Mouse (Mus musculus): ENCODE measurements around the gene Pstpip1. TPM values are rescaled to one million over a fixed set of nuclear protein-coding genes. Genes with fewer than 3 reads are reported as not detected.
A peak's percentile ranks its signal among the peaks of the same experiment; 100 is the strongest.

Pstpip1 gene
- total RNA-seq, 2 experiments from 2014 or later: 3.6 to 4.9 TPM

DNA sequence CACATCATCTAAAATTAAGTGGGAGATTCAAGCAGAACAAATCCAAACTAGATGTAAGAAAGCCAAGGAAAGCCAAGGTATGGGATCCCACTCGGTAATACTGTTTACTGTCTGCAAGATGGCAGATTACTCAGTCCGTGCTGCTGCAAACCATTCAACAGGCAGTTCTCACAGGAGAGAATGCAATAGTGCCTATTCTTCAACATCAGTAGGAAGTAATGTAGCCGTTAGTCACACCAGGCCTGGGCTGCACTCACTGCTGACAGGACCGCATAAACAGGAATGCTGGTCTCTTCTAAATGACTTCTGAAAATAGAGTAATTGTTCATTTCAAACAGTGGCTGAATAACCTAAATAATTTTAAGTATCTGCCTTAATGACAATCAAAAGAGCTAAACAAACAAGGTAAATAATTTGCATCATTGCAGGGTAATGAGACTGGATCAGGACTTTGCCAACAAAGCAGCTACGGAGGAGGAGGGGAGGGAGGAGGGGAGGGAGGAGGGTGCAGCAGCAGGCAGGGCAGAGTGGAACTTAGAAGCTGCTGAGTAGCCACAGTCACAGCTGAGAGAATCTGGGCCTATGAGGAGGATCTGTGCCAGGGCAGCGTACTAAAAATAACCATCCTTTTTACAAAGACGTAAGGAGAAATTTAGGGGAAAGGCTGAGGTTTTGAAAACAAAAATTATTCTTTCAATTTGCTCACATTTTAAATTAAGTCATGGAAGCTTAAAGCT, 62.2 kb downstream of the Pstpip1 start:
- peak; percentile 57 for DNase-seq

DNA sequence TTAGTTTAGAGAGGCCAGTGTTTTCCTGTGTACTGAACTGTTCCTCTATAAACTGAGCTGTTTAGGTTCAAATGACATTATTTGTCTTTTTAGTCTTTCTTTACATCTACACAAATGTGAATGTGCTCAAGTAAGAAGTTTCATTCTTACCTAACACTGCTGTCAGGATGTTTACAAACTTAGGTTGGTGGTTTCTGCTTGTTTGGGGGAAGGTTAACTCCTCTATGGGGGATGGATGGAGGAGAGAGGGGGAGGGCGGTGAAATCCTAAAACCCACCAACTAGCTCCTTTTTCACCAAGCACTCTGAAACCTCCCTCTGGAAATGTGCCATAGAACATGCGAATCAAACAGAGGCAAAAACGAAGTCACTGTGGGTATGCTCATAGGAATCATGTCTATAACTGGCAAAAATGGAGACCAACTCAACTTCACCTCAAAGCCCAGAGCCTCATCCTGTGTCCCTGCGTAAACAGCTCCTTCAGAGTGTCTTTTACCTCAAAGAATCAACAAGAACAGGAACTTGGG, 62.8 kb downstream of the Pstpip1 start:
- no peak for DNase-seq

DNA sequence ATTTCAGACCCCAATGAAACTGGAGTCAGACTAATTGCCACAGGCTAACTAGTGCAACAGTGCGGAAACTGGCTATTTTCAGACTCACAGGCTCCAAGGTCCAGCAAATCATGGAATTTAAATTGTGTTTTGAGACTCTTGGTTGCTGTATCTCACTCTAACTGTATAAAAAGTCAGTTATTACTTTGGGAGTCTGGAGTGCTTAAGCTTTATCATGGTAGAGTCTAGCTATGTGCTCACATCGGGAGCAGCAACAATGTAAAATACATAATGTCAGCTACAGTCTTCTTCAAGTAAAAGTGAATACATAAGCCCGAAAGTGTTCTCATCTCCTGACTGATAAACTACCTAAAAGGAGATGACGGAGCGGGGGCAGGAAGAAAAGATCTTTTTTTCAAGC, 64.8 kb downstream of the Pstpip1 start:
- DNase-seq: no peak

DNA sequence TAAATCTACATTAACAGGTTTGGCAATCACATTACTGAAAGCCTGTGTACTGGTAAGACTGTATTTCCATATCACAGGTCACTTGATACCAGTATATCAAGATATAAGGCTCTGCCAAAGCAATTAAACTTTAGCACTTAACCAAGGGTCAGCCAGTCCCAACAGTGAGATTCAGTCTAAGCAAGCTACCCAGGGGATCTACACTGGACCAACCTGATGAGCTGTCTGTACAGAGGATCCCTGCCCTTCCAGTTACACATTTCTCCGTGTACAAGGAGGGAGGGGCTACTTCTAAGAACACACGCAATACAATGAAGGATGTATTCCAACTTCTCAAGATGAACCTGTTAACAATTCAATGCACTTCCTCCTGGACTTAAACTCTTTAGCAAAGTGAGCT, 68.3 kb downstream of the Pstpip1 start:
- no peak for DNase-seq

DNA sequence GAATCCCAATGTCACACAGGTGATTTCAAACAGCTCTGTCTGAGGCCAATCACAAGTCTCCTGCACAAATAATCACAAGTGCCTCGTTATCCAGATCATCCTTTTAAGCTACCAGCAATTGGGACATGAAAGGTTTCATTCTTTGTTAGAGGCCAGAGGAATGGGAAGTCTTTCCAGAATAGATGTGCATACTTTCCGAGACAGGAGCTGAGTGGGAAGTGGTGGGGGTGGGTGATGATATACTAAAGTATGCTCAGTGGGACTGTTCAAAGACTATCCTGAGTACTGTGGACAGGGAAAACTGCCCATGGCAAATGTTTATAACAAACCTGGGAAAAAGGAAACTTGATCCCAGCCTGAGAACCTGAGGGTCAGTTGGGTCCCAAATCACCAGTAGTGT, 69.7 kb downstream of the Pstpip1 start:
- DNase-seq: no peak

- peak; percentile 94 for DNase-seq
Measured at GRCm38 (mm10) chr9:56160341-56161141, 70.8 kb downstream of the Pstpip1 start.

- no peak for DNase-seq
Measured at GRCm38 (mm10) chr9:56165377-56165776, 75.6 kb downstream of the Pstpip1 start, which contains the start of gene Tspan3. Gene Tspan3 (minus strand): TSS chr9:56165477.

GRCm38 (mm10) chr9:56166161-56166560, 76.4 kb downstream of the Pstpip1 start:
- no peak for DNase-seq

DNA sequence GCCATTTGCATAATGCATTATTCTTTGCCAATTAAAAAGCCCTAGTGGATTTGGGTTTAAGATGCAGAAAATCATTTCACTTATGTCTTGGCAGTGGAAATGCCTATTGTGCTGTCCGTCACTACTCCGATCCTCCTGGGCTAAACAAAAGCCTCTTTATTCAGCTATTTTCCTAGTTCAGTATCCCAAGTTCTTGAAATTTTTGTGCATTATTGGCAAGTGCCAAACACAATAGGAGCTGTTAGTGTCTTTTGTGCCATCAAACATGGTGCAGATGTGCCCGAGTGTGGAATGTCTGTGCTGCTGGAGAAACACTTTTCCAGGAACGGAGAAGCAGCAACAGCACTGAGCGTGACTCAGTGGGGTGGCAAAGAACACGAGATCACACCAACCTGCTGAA, 77.9 kb downstream of the Pstpip1 start:
- no peak for DNase-seq

DNA sequence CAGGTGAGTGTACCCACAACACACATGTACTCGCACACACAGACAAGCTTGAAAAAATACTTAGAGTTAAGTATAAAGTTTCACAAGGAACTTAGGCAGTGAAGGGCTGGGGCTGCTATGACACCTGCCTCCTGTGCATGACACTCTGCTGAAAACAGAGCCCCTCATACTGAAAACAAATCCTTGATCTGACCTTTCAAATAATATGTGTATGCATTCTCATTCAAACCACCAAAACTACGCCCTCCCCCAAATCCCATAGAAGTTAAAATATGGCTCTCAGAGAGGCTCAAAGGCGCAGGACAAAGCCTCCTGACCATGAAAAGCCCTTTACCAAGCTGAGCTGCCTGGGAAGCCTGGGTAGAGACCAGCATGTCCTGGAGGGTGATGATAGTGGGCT, 85.6 kb downstream of the Pstpip1 start:
- no peak for DNase-seq

DNA sequence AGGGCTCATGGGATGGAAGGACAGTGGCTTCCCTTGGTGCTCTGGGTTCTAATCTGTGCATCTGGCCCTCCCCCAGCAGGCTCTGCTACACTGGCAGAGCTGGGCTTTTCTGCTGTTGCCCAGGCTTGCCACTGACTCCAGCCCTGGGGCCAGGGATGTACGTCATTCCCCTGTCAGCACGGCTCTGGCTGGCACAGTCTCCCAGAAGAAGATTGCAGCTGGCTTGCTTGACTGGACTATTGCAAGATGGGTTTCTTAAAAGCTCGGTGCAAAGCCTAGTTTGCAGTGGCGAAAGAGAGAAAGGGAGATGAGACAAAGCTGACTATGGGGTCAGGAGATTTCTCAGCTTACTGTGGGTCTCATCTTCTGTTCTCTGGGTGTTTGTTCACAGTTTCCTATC, 87.6 kb downstream of the Pstpip1 start:
- DNase-seq: peak; percentile 42

Other genes starting within 250 kb of the Pstpip1 start
- 10 to 100 TPM; 11.2 to 15.0 TPM for gene Scaper, start 151.8 kb upstream of the Pstpip1 start, total RNA-seq (2021)
- gene 4930563M21Rik, start 79.4 kb upstream of the Pstpip1 start, total RNA-seq (2021): not detected
- gene Rcn2, start 48.1 kb upstream of the Pstpip1 start, total RNA-seq (2021): 10 to 100 TPM; 40.1 to 41.2 TPM
- 100 to 1,000 TPM; 126 to 152 TPM for gene Tspan3, start 75.5 kb downstream of the Pstpip1 start, total RNA-seq (2021)